Mouse (Mus musculus) spleen, adult 2 months (tissue): ENCODE measurements at regions not wholly inside any gene's neighbourhood (a gene's known extent, or its start where the extent isn't known, plus 50 kb on each side); places are given as distances from the start of the nearest gene placed in this dataset.

Experiments used
- CTCF ChIP-seq: fragments of 200-500 bp; IDR thresholded peaks from 2 replicates; pipeline ENCODE4 v1.5.1; 2011; ENCODE audit warnings: mild to moderate bottlenecking, inconsistent platforms; ENCODE audit not compliant: insufficient read depth, insufficient read length, insufficient replicate concordance; ENCODE audit errors: extremely low read depth
- POLR2A ChIP-seq: fragments of 200-500 bp; IDR thresholded peaks from 2 replicates; pipeline ENCODE4 v1.6.1; 2011; ENCODE audit warnings: low read depth, low read length, inconsistent platforms

GRCm38 (mm10) chr14:106007769-106008168 is 98.2 kb upstream of the Trim52 start:
- TF ChIP-seq CTCF (no peak), POLR2A (no peak)
